Mouse (Mus musculus) retina, adult 2 months (tissue): ENCODE measurements around the gene Usp29.

Experiments used
- DNase-seq: peaks from one replicate; pipeline ENCODE4 v3.0.0-alpha.2; 2012; ENCODE audit warnings: low read depth, low spot score

The Usp29 gene

DNA sequence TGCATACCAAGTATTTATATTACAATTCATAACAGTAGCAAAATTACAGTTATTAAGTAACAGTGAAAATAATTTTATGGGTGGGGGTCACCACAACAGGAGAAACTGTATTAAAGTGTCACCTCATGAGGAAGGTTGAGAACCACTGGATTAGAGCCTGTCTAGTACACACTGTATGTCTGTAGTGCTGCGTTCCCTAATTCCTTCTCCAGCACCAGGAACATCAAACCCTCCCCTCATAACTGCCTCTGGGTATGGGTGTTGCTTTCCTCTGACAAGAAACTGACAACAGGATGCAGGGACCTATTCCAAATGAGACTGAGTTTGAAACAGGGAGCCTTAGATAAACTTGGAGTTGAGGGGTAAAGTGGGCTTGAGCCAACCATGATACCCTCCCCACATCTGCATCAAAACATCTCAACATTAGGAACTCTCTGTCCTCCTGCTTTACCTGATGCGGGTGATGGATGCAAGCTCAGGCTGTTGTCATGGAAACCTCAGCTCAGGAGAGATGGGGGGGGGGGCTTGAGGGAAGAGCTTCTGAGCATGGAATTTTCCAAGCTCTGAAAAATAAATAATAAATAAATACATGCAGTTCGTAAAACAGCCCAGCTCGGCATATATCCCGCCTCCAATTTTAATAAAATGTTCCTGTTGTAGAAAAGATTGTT, 86.5 kb downstream of the Usp29 start:
- DNase-seq: no peak

DNA sequence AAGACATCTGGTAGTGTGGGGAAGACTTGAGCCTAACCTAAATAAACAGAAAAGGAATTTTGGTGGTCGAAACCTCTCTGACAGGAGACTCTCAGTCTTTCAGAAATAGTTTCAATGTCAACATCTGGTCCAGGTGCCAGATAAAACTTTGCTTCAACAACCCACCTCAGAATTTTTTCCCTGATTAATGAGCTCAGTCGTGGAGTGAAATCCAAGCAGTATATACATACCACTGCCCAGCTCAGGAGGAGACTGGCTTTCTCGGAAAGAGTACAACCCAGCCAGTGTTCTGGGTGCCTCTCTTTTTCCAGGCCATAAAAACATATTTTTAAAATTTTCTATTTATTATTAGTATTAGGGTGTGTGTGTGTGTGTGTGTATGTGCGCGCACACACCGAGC, 89.9 kb downstream of the Usp29 start:
- DNase-seq: no peak

DNA sequence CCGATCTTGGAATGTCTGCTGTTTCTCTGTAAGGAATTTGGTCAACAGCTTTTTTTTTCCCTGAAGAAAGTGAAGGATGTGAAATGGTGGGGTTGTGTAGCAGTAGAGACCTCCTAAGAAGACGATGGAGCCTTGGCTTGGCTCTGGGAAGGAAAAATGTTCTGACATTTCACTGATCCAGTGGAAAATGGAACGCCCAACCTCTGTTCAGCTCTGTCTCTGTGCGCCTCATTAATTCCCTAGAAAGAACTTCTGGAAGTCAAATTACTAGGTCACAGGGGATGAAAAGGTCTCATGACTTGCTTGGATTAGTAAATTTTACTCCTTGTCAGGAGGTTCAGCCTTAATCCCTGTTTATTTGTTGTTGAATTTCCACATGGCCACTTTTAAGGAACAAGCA, 92.3 kb downstream of the Usp29 start:
- DNase-seq: no peak

DNA sequence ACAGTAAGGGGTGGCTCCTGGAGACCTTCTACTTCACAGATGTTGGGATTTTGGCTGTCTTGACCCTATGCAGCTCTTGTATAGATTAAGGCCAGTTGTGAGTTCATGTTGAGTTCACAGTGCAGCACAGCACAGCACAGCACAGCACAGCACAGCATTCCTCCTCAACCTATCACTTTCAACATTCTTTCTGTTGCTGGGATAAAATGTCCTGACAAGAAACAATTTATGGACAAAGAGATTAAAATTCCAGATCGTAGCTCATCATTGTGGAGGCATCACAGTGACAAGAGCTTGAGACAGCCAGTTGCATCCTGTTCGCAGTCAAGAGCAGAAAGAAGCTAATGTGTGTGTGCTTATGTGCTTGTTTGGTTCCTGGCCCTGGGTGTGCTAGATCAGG, 93.3 kb downstream of the Usp29 start:
- no peak for DNase-seq

DNA sequence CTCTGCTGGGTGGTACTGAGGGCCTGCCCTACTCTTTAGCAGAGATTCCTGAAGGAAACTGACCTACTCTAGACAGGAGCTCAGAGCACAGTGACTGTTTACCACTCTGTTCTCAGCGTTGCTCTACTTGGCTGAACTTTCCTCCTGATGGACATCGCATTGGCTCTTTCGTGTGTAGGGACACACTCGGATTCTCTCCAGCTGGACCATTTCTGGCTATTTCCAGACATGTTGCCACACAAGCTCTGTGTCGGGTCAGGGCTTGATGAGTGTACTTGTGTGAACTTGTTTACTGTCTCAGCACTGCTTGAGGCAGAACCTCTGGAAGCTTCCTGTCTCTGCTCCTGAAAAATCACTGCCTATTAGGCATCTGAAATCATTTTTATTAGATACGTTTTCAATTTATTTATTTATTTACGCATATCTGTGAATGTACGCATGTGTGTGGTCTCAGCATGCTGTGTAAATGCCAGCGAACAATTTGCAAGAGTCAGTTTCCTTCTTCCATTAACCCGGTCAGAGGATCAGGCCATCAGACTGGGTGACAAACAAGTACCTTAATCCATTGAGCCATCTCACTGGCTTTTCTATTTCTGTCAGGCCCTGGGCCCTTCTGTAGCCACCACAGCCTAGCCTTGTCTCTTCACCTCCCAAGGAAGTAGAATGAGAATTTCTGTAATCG, 95.7 kb downstream of the Usp29 start:
- DNase-seq: no peak

DNA sequence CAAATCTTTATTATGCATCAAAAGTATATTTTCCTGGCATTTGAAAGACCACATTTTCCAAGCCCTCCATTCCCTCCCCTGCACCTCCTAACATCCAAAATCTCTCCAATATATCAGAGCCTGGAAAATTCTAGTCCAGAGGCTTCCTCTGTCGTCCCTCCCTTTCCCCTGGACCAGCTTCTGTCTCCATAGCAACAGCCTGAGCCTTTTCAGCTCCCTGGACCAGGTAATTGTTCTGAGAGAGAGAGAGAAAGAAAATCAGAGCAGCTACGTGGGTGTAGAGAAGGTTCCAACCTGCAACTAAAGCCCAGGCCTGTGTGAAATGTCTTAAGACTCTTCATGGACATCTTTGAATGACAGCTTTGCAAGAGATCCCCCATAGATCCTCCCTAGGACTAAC, 98.8 kb downstream of the Usp29 start:
- DNase-seq: no peak

DNA sequence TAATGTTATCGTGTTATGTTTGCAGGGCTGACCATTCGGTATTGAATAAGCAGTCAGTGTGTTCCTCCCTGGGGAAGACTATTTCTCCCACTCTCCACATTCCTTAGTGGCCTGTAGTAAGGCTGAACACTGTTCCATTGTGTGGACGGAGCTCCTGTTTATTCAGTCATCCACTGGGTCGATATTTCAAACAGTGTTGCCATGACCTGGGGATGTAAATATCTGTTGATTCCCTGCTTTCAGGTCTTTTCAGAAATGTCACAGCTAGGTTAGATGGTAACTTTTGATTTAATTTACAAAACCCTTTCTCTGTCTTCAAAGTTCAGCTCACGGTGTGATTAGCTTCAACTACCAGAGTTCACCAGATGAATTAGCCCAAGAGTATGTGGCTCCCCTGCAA, 104.6 kb downstream of the Usp29 start:
- DNase-seq: no peak

DNA sequence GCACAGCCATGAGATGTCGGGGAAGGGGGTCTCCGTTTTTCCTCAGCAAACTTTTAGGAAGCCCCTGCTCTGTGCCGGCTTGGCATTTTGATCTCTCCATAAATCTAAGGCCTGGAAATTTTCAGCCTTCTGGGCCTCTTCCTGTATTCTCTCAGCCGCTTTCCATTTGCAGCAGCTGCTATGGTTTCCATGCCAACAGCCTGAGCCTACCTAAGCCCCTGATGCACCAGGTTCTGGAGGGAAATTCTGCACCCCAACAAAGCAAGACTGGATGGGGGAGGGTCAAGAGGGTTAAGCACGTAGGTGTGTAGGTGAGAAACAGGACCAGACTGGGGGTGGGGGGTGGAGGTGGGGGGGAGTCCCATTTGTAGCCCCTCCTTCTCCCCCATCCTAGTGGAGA, 105.0 kb downstream of the Usp29 start:
- DNase-seq: no peak

DNA sequence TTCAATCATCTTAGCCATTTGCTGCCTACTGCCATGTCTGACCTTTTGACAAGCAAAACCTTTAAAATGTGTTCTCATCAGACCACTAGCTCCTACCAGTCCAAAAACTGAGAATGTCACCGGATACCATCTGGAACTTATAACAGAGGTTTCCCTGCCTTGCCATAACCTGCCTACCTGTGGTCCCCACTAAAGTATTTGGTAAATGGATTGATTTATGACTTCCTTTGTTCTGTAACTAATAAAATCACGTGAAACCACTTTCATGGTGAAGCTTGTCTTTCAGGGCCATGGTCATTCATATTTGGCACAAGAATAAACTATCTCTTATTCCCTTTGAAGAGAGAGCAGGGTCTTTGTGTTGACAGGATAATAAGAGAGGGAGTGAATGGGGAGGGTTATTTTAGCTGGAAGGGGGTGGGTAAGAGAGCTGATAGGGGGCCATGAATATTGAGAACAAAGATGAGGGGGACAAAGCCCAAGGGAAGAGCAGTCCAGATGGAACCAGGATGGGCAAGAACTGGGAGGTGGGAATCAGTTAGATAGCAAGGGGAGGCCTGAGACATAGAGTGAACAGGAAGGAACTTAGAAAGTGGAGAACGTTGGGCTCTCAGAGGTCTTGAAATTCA, 107.0 kb downstream of the Usp29 start:
- no peak for DNase-seq

DNA sequence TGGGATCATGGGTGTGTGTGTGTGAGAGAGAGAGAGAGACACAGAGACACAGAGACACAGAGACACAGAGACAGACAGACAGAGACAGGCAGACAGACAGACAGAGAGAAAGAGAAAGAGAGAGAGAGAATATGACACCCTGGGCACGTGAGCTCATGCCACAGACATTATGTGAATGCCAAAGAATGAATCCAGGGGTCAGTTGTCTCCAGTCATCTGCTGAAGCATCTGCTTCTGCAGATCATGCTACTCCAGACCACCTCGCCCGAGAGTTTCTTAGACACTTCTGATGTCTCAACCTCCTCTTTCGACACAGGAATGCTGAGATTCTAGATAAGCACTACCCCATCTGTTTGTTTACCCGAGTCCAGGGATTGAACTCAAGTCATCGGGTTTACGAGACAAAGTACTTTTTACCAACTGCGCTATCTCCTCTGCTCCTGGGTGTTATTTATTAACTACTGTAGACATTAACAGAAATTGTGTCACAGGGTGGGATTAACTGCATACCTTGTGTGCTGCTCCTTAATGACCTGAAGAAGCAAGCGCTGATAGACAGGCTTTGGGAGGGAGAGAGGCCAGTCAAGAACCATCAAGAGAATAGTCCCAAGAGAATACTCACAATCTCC, 107.7 kb downstream of the Usp29 start:
- no peak for DNase-seq

DNA sequence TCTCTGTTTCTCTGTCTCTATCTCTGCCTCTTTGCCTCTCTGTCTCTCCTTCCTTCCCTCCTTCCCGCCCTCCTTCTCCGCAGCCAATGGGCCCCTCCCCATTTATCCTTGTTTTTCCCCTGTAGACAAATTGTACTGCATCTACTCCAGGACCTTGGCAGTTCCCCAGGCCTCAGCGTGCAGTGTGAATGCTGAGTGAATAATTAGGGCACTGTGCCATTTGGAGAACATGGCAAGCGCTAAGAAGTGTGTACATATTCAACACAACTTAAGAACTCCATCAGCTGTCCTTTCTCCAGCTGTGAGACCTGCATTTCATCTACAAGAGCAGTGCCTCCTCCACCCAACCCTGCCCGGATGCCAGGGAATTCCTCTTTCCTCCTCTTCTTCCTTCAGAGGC, 110.5 kb downstream of the Usp29 start:
- DNase-seq: no peak

DNA sequence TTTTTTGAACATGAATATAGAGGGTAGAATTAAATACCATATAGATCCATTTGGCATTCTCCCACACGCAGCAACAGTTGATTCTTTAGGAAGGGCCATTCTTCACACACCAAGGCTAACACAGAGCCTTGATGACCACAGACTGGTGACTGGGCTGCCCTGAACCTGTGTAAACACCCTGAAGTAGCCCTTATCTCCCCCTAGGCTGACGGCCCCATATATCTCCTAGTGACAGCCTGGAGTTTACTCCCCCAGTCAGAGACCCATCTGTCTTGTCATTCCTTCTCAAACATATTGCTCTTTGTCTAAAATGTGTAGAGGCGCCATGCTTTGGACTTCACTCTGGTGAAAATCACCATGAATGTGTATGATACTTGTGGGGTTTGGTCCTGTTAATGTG, 119.1 kb downstream of the Usp29 start:
- DNase-seq: no peak

DNA sequence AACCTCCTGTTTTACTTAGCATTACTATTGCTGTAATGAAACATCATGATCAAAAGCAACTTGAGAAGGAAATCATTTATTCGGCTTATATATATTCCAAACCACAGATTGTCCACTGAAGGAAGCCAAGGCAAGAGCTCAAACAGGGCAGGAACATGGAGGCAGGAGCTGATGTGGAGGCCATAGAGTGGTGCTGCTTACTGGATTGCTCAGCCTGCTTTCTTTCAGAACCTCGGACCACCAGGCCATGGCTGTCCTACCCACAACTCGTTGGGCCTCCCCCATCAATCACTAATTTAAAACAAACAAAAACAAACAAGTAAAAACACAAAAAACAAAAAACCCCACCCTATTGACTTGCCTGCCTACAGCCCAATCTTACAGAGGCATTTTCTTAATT, 119.9 kb downstream of the Usp29 start:
- DNase-seq: no peak

DNA sequence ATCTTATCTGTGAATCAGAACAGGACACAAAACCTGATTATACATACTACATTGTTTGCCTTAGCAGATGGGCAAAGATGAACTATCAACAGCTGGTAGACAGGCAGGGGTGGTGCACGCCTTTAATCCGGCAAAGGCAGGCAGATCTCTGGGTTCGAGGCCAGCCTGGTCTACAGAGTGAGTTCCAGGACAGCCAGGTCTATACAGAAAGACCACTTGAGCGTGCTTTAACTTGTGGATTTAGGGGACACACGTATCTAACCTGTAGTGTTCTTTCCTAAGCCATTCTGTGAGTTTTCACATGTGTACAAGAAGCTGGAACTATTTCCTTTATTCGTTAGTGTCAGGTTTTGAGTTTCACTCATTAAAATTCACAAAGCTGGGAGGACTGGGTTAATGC, 120.9 kb downstream of the Usp29 start:
- DNase-seq: no peak

DNA sequence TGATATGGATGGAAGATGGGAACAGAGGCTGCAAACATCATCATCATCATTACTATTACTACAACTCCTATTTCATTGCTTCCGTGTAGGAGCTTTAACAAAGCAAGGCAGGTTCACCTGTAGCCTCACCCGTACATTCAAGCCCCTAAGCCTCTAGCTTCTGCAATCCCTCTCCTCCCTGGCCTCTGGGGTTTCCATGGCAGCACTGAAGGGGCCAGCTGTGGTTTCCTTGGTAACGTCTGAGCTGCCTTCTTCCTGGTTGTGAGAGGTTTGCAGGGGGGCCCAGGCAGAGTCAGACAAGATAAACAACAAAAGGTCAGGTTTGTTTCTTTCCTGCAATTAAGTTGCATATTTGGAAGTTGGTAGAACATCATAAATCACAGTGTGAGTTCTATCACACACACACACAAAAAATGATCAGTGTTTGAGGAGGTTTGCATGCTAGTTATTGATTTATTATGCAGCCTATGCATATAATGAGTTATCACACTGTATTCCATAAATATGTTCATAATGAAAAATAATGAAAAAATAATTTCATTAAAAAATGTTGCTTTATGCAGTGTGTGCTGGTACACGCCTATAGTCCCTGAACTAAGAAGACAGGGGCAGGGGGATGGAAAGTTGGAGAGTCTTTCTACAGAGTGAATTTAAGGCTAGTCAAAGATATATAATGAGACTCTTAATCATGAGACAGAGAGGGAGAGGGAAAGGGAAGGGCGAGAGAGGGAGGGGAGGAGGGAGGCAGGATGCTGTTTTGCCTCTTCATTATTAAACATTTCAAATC, 121.5 kb downstream of the Usp29 start:
- no peak for DNase-seq

DNA sequence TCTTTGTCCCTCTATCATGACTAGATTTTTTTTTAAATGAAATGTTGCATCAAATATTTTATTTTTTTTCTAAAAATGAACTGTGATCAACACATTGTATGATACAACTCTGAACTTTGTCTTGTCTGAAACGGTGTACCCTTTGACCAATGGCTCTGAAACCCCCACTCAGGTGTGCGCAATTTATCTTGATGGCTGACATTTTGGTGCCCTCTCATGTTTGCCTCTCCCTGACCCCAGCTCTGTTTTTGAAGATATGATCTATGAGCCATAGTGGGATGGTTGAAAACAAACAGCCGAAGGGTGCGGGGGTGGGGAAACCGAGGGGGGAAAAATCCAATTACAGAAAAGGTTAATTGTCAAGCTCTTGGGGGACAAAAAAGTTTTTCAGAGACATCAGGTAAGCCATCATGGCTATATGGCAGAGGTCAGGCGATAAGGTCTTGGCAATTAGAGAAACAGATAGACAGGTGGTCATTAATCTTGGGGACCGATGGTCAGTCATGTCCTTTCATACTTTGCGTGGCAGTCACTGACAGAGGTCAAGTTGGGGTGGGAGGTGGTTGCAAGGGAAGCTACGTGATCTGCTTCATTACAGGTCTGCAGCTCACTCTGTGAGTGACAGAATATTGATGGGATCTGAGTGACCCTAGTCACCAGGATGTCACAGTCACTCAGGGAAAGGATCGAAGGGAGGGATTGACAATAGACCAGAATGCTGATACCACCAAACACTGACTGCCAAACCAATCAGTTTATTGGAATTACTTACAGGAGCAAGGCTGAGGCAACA, 125.4 kb downstream of the Usp29 start:
- no peak for DNase-seq

DNA sequence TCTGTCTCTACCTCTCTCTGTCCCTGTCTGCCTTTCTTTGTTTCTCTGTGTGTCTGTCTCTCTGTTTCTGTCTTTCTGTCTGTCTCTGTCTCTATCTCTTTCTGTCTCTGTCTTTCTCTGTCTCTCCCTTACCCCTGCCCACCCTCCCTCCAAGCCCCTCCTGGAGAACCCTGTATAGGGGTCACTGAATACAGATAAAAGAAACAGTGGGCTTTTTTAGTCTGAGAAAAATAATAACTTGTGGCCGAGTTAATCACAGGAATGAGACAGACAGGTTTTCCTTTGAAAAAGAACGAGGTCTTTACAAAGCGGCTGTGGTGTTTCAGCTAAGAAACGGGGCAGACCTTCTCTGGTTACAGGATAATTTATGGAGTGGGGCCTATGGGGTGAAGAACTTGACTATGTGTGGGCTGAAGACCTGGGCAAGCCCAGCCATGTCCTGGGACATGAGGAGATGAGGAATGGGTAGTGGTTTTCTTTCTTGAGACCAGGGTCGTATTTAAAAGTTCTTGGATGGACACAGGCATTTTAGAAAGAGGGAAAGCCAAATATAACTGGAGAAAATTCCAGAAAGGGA, 128.4 kb downstream of the Usp29 start:
- no peak for DNase-seq

DNA sequence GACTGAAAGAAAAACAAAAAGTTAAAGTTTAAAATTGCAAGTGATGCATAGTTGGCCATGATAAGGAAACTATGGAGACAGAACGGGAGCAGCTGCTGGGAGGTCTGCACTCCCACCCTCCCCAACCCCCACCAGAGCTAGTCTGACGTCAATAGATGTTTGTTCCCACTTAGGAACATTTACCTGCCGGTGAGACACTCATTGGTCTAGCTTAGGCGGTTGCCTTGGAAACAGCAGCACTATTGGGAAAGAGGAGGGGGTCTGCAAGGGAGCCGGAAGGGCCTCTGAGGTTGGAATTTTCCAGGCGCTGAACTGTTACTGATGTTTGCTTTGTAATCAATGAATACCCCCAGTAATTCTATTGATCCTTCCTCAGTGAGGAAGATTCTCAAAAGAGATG, 130.3 kb downstream of the Usp29 start:
- DNase-seq: no peak

DNA sequence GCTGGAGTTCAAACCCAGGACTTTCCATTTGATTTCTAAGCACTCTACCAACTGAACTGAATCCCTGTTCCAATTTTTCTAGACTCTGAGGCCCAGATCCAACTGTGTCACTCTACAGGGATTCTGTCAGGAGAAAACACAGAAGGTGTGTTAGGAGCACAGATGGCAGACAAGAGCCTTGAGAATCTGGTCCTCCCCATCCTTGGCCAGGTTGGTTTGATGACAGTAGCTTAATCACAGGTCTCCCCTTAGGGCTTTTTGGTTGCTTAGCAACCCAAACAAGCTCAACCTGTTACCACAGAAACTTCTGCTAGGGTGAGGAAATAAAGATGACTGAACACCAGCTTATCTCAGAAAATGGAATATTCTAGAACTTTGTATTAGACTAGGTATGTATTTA, 136.0 kb downstream of the Usp29 start:
- DNase-seq: no peak

DNA sequence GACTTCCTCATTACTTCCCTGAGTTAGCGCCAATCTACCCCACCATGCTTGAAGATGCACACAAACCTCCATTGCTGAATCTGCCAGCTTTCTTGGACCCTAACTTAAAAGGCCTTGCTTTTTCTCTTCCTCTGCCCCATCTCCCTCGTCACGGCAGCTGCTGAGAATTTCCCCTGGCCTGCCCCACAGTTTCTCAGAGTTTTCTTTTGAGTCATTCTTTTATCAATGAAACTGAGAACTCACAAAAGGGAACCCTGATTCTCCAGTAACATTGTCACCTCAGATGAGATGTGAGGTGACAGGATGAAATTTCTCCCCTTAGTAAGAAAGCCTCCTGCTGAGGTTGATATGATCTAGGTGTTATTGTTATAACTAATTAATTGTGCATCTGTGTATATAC, 138.5 kb downstream of the Usp29 start:
- DNase-seq: no peak

DNA sequence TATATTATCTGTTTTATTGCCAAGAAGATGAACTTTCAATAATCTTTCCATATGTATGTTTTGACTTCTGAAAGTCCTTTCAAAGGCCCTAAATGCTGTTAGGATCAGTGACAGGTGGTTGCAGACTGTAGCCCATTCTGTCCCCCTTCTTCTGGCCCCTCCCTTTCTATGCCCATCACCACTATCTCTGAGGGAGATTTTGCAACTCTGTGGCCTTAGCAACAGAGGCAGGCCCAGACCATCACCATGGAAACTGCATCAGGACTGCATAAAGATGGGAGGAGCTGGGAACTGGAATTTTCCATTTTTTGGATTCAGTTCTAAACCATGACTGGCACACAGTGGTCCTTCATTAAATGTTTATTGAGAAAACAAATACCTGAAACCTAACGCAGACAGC, 139.2 kb downstream of the Usp29 start:
- no peak for DNase-seq
